Comparison of ENCODE assay signal across 13 mouse cellular contexts in genomic region chr15:7172875-7173274, GRCm38 (mm10).
A peak's percentile ranks its signal among the peaks of the same experiment; 100 is the strongest.
DNase-seq lines count a peak whose midpoint lies in the region; ATAC-seq and TF ChIP-seq lines count a peak whose summit lies in the region.
"Had no signal": no experiment of that assay in that cellular context is flagged by ENCODE, and none has a peak within 500 bp of the region (broad histone marks: within the 10 kb centered on the region; RNA-seq: fewer than 3 reads in every experiment).

No protein-coding gene starts in this region.

- TF ChIP-seq CTCF in liver, adult 2 months (IDR thresholded peaks at IDR 0.05; ENCODE audit: low read depth, low read length) = no peak
- no peak for TF ChIP-seq CTCF in heart, postnatal 0 days (IDR thresholded peaks at IDR 0.05; ENCODE audit: low read depth)

- 61% methylated on average over 2 of the region's 2 CpGs for WGBS in embryonic facial prominence, embryonic 14.5 days
- 82% methylated on average over 2 of the region's 2 CpGs for WGBS in embryonic facial prominence, embryonic 10.5 days
- WGBS in liver, adult 2 months = 32% methylated on average over 2 of the region's 2 CpGs
- WGBS in liver, embryonic 11.5 days = 83% methylated on average over 2 of the region's 2 CpGs
- WGBS in heart, postnatal 0 days = 14% methylated on average over 2 of the region's 2 CpGs

- ATAC-seq in embryonic facial prominence, embryonic 14.5 days (ENCODE audit: low read depth) = no peak
- no peak for ATAC-seq in liver, embryonic 11.5 days (replicated peaks; ENCODE audit: low FRiP score)
- peak; percentile 86 for ATAC-seq in heart, postnatal 0 days (ENCODE audit: insufficient read depth, low read depth)
- ATAC-seq: midbrain, embryonic 15.5 days had no signal

- H3K9me3 ChIP-seq in embryonic facial prominence, embryonic 14.5 days (ENCODE audit: control insufficient read depth, low read length) = no peaks in the 10 kb centered on the region
- no peaks in the 10 kb centered on the region for H3K9me3 ChIP-seq in embryonic facial prominence, embryonic 10.5 days
- no peaks in the 10 kb centered on the region for H3K9me3 ChIP-seq in liver, embryonic 11.5 days (ENCODE audit: control insufficient read depth, low read length)
- no peaks in the 10 kb centered on the region for H3K9me3 ChIP-seq in heart, postnatal 0 days (replicated peaks; ENCODE audit: control insufficient read depth, low read length)
- H3K9me3 ChIP-seq: midbrain, embryonic 15.5 days had no signal

- H3K36me3 ChIP-seq in embryonic facial prominence, embryonic 14.5 days (ENCODE audit: control insufficient read depth, insufficient read depth, low read length) = peaks cover 48% of the 10 kb centered on the region
- peaks cover 17% of the 10 kb centered on the region; the same call in 1 of the 2 replicates for H3K36me3 ChIP-seq in embryonic facial prominence, embryonic 10.5 days (replicated peaks)
- H3K36me3 ChIP-seq in liver, adult 2 months (ENCODE audit: control insufficient read depth, insufficient read depth, low read length) = peaks cover 78% of the 10 kb centered on the region
- H3K36me3 ChIP-seq in liver, embryonic 11.5 days (ENCODE audit: control insufficient read depth, insufficient read depth, low read length) = peaks cover 3% of the 10 kb centered on the region; the same call in 1 of the 2 replicates
- H3K36me3 ChIP-seq in heart, postnatal 0 days (replicated peaks; ENCODE audit: control insufficient read depth, insufficient read depth, low read length) = peaks cover 69% of the 10 kb centered on the region
- H3K36me3 ChIP-seq: midbrain, embryonic 15.5 days had no signal

- H3K27me3 ChIP-seq in embryonic facial prominence, embryonic 14.5 days (replicated peaks; ENCODE audit: control insufficient read depth, insufficient read depth, low read length) = no peaks in the 10 kb centered on the region
- H3K27me3 ChIP-seq in embryonic facial prominence, embryonic 10.5 days (replicated peaks; ENCODE audit: low read depth, poor library complexity, severe bottlenecking) = no peaks in the 10 kb centered on the region
- H3K27me3 ChIP-seq in liver, adult 2 months (ENCODE audit: control insufficient read depth, insufficient read depth, low read length) = no peaks in the 10 kb centered on the region
- no peaks in the 10 kb centered on the region for H3K27me3 ChIP-seq in liver, embryonic 11.5 days (replicated peaks; ENCODE audit: control insufficient read depth, insufficient read depth, low read length)
- no peaks in the 10 kb centered on the region for H3K27me3 ChIP-seq in heart, postnatal 0 days (ENCODE audit: control insufficient read depth, insufficient read depth, low read length)
- H3K27me3 ChIP-seq: midbrain, embryonic 15.5 days had no signal

- H3K4me1 ChIP-seq in embryonic facial prominence, embryonic 14.5 days (ENCODE audit: control insufficient read depth, insufficient read depth, low read length) = no peaks in the 10 kb centered on the region
- H3K4me1 ChIP-seq in embryonic facial prominence, embryonic 10.5 days = peaks cover 9% of the 10 kb centered on the region
- peaks cover 4% of the 10 kb centered on the region; the same call in 1 of the 2 replicates for H3K4me1 ChIP-seq in liver, adult 2 months (ENCODE audit: control insufficient read depth, insufficient read depth, low read length)
- no peaks in the 10 kb centered on the region for H3K4me1 ChIP-seq in liver, embryonic 11.5 days (replicated peaks; ENCODE audit: control insufficient read depth, insufficient read depth, low read length)
- H3K4me1 ChIP-seq in heart, postnatal 0 days (ENCODE audit: control insufficient read depth, insufficient read depth) = no peaks in the 10 kb centered on the region
- H3K4me1 ChIP-seq: midbrain, embryonic 15.5 days had no signal

- H3K4me2 ChIP-seq in embryonic facial prominence, embryonic 14.5 days (ENCODE audit: low read depth, low read length) = no peak overlapping the region
- H3K4me2 ChIP-seq in liver, embryonic 11.5 days = no peak overlapping the region
- no peak overlapping the region for H3K4me2 ChIP-seq in heart, postnatal 0 days (ENCODE audit: low read depth, low read length)
- H3K4me2 ChIP-seq: midbrain, embryonic 15.5 days had no signal

- no peak for TF ChIP-seq POLR2A in liver, adult 2 months (IDR thresholded peaks at IDR 0.05; ENCODE audit: extremely low read depth, insufficient read depth, low read length)

- H3K9ac ChIP-seq in embryonic facial prominence, embryonic 14.5 days (ENCODE audit: low read depth, low read length) = no peak overlapping the region
- no peak overlapping the region for H3K9ac ChIP-seq in liver, adult 2 months (ENCODE audit: low read depth, low read length)
- no peak overlapping the region for H3K9ac ChIP-seq in liver, embryonic 11.5 days (ENCODE audit: low read depth, low read length)
- H3K9ac ChIP-seq in heart, postnatal 0 days (replicated peaks; ENCODE audit: low read depth, low read length) = no peak overlapping the region
- H3K9ac ChIP-seq: midbrain, embryonic 15.5 days had no signal

- H3K4me3 ChIP-seq in embryonic facial prominence, embryonic 14.5 days (ENCODE audit: low read depth, low read length) = no peak overlapping the region
- no peak overlapping the region for H3K4me3 ChIP-seq in embryonic facial prominence, embryonic 10.5 days
- H3K4me3 ChIP-seq in liver, adult 2 months (ENCODE audit: insufficient read depth, low read depth, low read length) = no peak overlapping the region
- no peak overlapping the region for H3K4me3 ChIP-seq in liver, embryonic 11.5 days (ENCODE audit: low read depth, low read length)
- no peak overlapping the region for H3K4me3 ChIP-seq in heart, postnatal 0 days (ENCODE audit: low read depth, low read length)
- H3K4me3 ChIP-seq: midbrain, embryonic 15.5 days had no signal

- peak; percentile 36 for DNase-seq in embryonic facial prominence, embryonic 14.5 days (ENCODE audit: low spot score)
- no peak for DNase-seq in embryonic facial prominence, embryonic 10.5 days (ENCODE audit: low spot score)
- peak; percentile 43 for DNase-seq in liver, adult 2 months (ENCODE audit: extremely low read depth, low read depth, low spot score)
- DNase-seq in liver, embryonic 11.5 days (ENCODE audit: low spot score) = no peak
- DNase-seq in heart, postnatal 0 days (ENCODE audit: low spot score) = no peak
- peak; percentile 24 for DNase-seq in lung, postnatal 25 days (ENCODE audit: low spot score)
- DNase-seq in right cerebral cortex, adult 18-20 months = no peak
- DNase-seq in layer of hippocampus, postnatal 25 days (ENCODE audit: extremely low spot score in 1 of 2, low spot score in 1 of 2) = no peak
- DNase-seq: B cell, adult 2 months; embryo, embryonic 11 days; right cerebral cortex, postnatal 4 days had no signal

- no peaks in the 10 kb centered on the region; the same call in 1 of the 2 replicates for H3K79me2 ChIP-seq in liver, adult 2 months (ENCODE audit: control insufficient read depth, insufficient read depth, low read length)

- H3K27ac ChIP-seq in embryonic facial prominence, embryonic 14.5 days (replicated peaks; ENCODE audit: low read depth, low read length) = no peak overlapping the region
- H3K27ac ChIP-seq in embryonic facial prominence, embryonic 10.5 days (replicated peaks) = no peak overlapping the region
- no peak overlapping the region for H3K27ac ChIP-seq in liver, adult 2 months (replicated peaks; ENCODE audit: insufficient read depth, low read depth, low read length)
- no peak overlapping the region for H3K27ac ChIP-seq in liver, embryonic 11.5 days (ENCODE audit: low read depth, low read length)
- peak overlapping the region; percentile 65 for H3K27ac ChIP-seq in heart, postnatal 0 days (ENCODE audit: low read depth)
- H3K27ac ChIP-seq: kidney, postnatal 0 days; midbrain, embryonic 15.5 days had no signal

- no peak for TF ChIP-seq EP300 in heart, postnatal 0 days (IDR thresholded peaks at IDR 0.05; ENCODE audit: low read depth)

Comparison
In these comparisons a context has a peak if more than half of its experiments do, and no peak if none do; other contexts are left out.
1. DNase-seq: peak in embryonic facial prominence, embryonic 14.5 days (single experiment), liver, adult 2 months (single experiment) and lung, postnatal 25 days (single experiment); none in embryonic facial prominence, embryonic 10.5 days (single experiment), liver, embryonic 11.5 days (single experiment), heart, postnatal 0 days (single experiment), right cerebral cortex, adult 18-20 months (single experiment) and layer of hippocampus, postnatal 25 days (0 of 2).